Mouse (Mus musculus): Measurements from ENCODE around the gene Dnah17. TPM values are rescaled to one million over a fixed set of nuclear protein-coding genes. Genes with fewer than 3 reads are reported as not detected.
A peak's percentile ranks its signal among the peaks of the same experiment; 100 is the strongest.

Gene Dnah17
- polyA plus RNA-seq, 1 experiment from 2014 or later: 0.37 TPM

GRCm38 (mm10) chr11:117976081-117976582, 154.3 kb downstream of the Dnah17 start:
- Histone ChIP-seq H3K4me1 (replicated peaks; ENCODE audit: control insufficient read depth, insufficient read depth, low read length) (peaks cover 18% of the 10 kb centered on the region), H3K9me3 (ENCODE audit: control insufficient read depth, low read length) (no peaks in the 10 kb centered on the region), H3K36me3 (ENCODE audit: control insufficient read depth, insufficient read depth) (no peaks in the 10 kb centered on the region), H3K4me3 (replicated peaks; ENCODE audit: low read length) (no peak overlapping the region), H3K27me3 (replicated peaks; ENCODE audit: control insufficient read depth, insufficient read depth, low read length) (no peaks in the 10 kb centered on the region), H3K27ac (ENCODE audit: low read length) (no peak overlapping the region), H3K9ac (replicated peaks; ENCODE audit: low read depth, low read length) (no peak overlapping the region), H3K4me2 (ENCODE audit: low read length) (no peak overlapping the region)
- ATAC-seq: peak; percentile 67; the same call in 1 of the 2 replicates
- under 1% methylated on average over 8 of the region's 8 CpGs for WGBS

DNA sequence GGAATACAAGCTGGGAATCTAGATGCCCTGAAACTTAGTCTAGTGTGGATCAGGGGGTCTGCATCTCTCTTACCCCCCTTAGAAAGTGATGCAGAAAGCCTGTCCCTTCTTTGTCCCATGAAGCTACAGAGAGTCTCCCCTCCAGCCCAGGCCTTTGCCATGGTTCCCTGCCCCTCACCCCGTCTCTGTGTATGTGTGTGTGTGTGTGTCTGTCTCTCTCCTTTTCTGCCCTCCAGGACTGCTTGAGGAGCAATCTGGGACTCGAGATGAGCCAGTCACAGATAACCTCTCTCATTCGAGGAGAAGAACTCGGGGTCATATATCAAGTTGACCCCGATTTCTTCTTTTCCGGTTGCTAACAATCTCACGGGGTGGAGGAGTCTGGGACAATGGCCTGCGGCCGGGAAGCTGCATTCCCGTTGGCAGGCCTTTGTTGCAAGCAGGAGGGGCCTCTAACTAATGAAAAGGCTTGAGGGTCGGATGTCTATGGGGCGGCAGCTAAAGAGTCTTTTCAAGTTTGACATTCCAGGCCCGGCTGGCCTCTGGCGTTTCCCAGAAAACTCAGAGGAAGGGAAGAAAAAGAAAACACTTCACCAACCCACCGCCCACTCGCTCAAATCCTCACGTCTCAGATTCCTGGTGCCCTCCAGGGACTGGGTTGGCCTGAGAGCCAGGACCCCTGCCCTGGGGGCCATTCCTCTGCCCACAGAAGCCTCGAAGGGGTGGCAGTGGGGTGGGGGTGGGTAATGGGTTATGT, 155.0 kb downstream of the Dnah17 start:
- Histone ChIP-seq H3K9ac (replicated peaks; ENCODE audit: low read depth, low read length) (no peak overlapping the region), H3K9me3 (ENCODE audit: control insufficient read depth, low read length) (no peaks in the 10 kb centered on the region), H3K36me3 (ENCODE audit: control insufficient read depth, insufficient read depth) (no peaks in the 10 kb centered on the region), H3K4me2 (ENCODE audit: low read length) (no peak overlapping the region), H3K27ac (ENCODE audit: low read length) (no peak overlapping the region), H3K27me3 (replicated peaks; ENCODE audit: control insufficient read depth, insufficient read depth, low read length) (no peaks in the 10 kb centered on the region), H3K4me1 (replicated peaks; ENCODE audit: control insufficient read depth, insufficient read depth, low read length) (peaks cover 18% of the 10 kb centered on the region), H3K4me3 (replicated peaks; ENCODE audit: low read length) (no peak overlapping the region)
- 4% methylated on average over 18 of the region's 18 CpGs for WGBS
- ATAC-seq: no peak

DNA sequence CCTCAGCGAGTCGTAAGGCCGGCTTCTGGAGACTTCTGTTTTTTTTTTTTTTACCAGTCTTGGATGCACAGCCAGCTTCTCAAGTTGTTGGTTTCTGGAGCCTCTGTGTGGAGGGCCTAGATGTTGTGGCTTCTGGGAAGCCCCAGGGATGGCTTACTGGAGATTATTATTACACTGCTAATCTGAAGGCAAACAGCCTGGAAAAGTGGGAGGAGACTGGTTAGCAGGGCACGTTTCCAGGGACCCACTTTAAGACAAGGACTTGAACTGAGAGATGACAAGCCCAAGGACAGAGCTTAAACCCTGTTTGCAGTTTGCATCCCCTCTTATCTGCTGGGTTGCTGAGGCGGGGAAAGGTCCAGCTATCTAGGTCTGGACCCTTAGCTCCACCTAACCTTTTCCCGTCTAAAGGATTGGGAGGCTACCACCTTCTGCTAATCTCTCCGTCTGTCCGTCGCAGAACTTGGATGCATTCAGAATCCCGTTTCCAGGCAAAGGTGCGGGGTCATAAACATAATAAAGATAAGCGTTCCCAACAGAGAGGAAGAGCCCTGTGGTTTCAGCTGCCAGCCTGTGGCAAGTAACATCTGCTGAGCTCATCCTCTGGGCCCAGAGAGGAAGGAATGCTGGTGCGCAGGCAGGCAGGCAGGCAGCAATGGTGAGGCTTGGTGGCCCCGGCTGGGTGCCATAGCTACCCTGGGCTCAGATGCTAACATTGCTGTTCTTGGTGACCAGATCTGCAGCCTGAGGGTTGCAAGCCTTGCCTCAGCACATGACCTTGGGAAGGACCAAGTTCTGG, 155.9 kb downstream of the Dnah17 start:
- Histone ChIP-seq H3K9me3 (ENCODE audit: control insufficient read depth, low read length) (no peaks in the 10 kb centered on the region), H3K4me1 (replicated peaks; ENCODE audit: control insufficient read depth, insufficient read depth, low read length) (peaks cover 18% of the 10 kb centered on the region)
- WGBS: 32% methylated on average over 14 of the region's 14 CpGs

GRCm38 (mm10) chr11:117973569-117973968, 156.9 kb downstream of the Dnah17 start:
- ATAC-seq: no peak
- no peaks in the 10 kb centered on the region for H3K27me3 ChIP-seq (replicated peaks; ENCODE audit: control insufficient read depth, insufficient read depth, low read length)
- peaks cover 20% of the 10 kb centered on the region for H3K4me1 ChIP-seq (replicated peaks; ENCODE audit: control insufficient read depth, insufficient read depth, low read length)
- H3K9me3 ChIP-seq (ENCODE audit: control insufficient read depth, low read length): no peaks in the 10 kb centered on the region
- WGBS: 42% methylated on average over 5 of the region's 5 CpGs
- no peaks in the 10 kb centered on the region for H3K36me3 ChIP-seq (ENCODE audit: control insufficient read depth, insufficient read depth)
- no peak overlapping the region for H3K4me2 ChIP-seq (ENCODE audit: low read length)
- no peak overlapping the region for H3K4me3 ChIP-seq (replicated peaks; ENCODE audit: low read length)
- no peak overlapping the region for H3K9ac ChIP-seq (replicated peaks; ENCODE audit: low read depth, low read length)
- H3K27ac ChIP-seq (ENCODE audit: low read length): no peak overlapping the region

More for the DNA sequence above, 155.9 kb downstream of the Dnah17 start:
- no peak overlapping the region for H3K4me2 ChIP-seq (ENCODE audit: low read length)
- ATAC-seq: no peak
- no peak overlapping the region for H3K27ac ChIP-seq (ENCODE audit: low read length)
- no peaks in the 10 kb centered on the region for H3K36me3 ChIP-seq (ENCODE audit: control insufficient read depth, insufficient read depth)
- no peak overlapping the region for H3K9ac ChIP-seq (replicated peaks; ENCODE audit: low read depth, low read length)
- no peak overlapping the region for H3K4me3 ChIP-seq (replicated peaks; ENCODE audit: low read length)
- H3K27me3 ChIP-seq (replicated peaks; ENCODE audit: control insufficient read depth, insufficient read depth, low read length): no peaks in the 10 kb centered on the region

GRCm38 (mm10) chr11:117972656-117973558, 157.5 kb downstream of the Dnah17 start:
- peaks cover 25% of the 10 kb centered on the region for H3K4me1 ChIP-seq (replicated peaks; ENCODE audit: control insufficient read depth, insufficient read depth, low read length)
- no peaks in the 10 kb centered on the region for H3K9me3 ChIP-seq (ENCODE audit: control insufficient read depth, low read length)
- H3K4me2 ChIP-seq (ENCODE audit: low read length): no peak overlapping the region
- no peaks in the 10 kb centered on the region for H3K27me3 ChIP-seq (replicated peaks; ENCODE audit: control insufficient read depth, insufficient read depth, low read length)
- 59% methylated on average over 11 of the region's 11 CpGs for WGBS
- H3K9ac ChIP-seq (replicated peaks; ENCODE audit: low read depth, low read length): no peak overlapping the region
- H3K4me3 ChIP-seq (replicated peaks; ENCODE audit: low read length): no peak overlapping the region
- H3K27ac ChIP-seq (ENCODE audit: low read length): no peak overlapping the region
- H3K36me3 ChIP-seq (ENCODE audit: control insufficient read depth, insufficient read depth): no peaks in the 10 kb centered on the region
- no peak for ATAC-seq

Small RNAs within 50 kb of the gene (microRNA-seq; reads per million reads assigned to microRNA genes)
- gene Mir6933: not detected

Other genes with a start within 250 kb of the Dnah17 start
- gene Socs3, start 160.6 kb downstream of the Dnah17 start, polyA plus RNA-seq (2015; fragmentation: Nextera tagmentation; extraction: Ambion mirVana): 11.7 and 13.7 TPM in 2 replicates
- 56.9 and 58.1 TPM in 2 replicates for gene Pgs1, start 144.3 kb downstream of the Dnah17 start, polyA plus RNA-seq (2015; fragmentation: Nextera tagmentation; extraction: Ambion mirVana)
- 32.1 and 35.2 TPM in 2 replicates for gene Cyth1, start 118.0 kb upstream of the Dnah17 start, polyA plus RNA-seq (2015; fragmentation: Nextera tagmentation; extraction: Ambion mirVana)
- 15.8 and 20.2 TPM in 2 replicates for gene Usp36, start 159.6 kb upstream of the Dnah17 start, polyA plus RNA-seq (2015; fragmentation: Nextera tagmentation; extraction: Ambion mirVana)
- 0.14 and 0.35 TPM in 2 replicates for gene Cep295nl, start 211.9 kb upstream of the Dnah17 start, polyA plus RNA-seq (2015; fragmentation: Nextera tagmentation; extraction: Ambion mirVana)
- gene Timp2, start 225.1 kb upstream of the Dnah17 start, polyA plus RNA-seq (2015; fragmentation: Nextera tagmentation; extraction: Ambion mirVana): 79.8 and 79.9 TPM in 2 replicates